Mouse (Mus musculus) kidney, adult 18-20 months (tissue): ENCODE measurements around the gene Cmss1.

ENCODE experiments used
- DNase-seq: peaks from one replicate; pipeline ENCODE4 v3.0.0; 2021

Gene Cmss1

DNA sequence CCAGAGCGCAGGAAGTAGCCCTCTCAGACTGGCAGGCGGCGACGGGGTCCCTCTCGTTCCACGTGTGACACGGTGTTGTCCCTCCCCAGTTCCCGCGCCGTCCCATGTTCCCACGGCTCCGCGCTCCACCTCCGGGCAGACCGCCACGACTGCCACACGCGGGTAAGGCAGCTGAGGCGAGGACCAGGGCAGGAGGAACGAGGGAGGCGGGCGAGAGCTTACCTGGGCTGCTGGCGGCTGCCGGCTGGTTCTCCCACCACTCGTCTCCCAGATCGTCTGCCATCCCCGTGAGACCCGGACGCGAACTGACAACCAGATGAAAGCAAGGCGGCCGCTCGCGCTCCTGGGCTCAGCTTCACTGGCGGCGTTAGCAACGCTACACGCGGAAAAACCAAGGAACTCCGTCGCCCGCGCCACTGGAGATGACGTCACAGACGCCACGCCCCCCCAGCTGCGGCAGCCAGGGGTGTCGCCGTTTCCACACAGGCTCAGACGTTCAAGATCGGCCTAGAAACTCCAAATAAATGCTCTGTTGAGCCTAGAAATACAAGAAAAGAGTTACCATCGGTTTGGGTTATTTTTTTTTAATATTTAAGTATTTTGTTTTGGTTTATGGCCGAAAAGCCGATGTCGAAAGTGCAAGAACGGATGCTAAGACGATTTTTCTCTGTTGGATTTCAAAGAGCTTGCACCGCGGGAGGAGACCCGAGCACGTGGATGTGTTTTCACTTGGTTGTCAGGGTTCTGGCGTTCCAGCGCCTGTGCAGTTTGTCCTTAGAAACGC is at the start of gene Cmss1:
Cmss1 (minus strand) TSS at position 421 of the 784 bp plus-strand sequence.
- peak; percentile 86 for DNase-seq

DNA sequence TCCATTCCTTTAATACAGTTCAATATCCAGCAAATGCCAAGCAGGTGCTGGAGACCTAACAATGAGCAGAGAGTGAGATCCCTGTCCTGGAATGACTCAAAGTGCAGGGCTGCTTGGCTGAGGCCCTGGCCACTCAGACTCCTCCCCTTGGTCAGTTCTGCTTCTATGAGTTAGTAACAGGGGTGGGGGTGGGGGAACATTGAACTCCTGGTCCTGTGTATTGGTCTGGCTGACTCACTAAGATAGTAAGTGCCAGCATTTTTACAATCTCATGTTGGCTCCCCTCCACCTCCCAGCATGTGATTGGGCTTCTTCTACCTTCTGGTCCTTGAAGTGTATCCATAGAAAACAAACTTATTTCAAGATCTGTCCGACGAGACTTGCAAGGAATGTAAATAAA is 43.2 kb upstream of the Cmss1 start:
- peak; percentile 52 for DNase-seq

DNA sequence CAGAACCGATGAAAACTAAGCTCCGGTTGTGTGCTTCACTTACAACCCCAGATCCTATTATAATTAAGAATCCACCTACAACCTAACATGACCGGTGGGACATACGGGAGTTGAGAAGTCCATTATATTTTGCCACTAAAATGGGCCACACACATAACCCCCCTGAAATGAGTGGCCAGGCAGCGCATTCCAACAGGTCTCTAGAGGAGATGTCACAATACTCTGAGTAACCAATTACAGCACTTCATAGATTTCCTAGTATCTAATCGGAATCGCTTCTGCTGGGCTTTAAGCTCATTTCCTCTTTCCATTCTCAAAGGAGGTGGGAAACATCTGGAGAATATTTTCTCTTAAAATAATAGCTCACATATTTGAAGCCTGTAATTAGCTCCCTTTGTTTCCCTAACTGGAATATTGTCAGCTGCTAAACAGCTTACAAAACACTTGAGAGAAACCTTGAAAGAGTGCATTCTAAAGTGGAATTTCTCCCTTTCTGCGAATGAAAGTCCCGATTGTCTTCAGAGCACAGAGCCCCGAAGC is 34.8 kb upstream of the Cmss1 start:
- DNase-seq, result no peak

DNA sequence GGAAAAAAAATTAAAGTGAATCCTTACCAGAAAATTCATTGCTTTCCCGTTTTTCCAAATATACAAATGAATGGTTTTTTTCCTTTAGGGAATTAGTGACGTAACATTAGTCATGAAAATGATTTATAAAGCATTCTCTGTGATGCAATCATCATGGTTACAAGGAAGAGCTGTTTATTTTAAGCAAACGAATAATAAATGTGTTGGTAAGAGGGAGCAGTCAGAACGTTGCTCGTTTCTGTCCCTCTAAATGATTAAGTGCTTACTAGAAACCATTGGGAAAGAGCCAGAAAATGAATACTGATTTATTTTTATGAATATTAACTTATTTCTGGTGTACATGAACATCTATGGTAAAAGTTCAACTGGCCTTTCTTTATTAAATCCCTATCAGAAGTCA is 28.1 kb upstream of the Cmss1 start:
- no peak for DNase-seq

DNA sequence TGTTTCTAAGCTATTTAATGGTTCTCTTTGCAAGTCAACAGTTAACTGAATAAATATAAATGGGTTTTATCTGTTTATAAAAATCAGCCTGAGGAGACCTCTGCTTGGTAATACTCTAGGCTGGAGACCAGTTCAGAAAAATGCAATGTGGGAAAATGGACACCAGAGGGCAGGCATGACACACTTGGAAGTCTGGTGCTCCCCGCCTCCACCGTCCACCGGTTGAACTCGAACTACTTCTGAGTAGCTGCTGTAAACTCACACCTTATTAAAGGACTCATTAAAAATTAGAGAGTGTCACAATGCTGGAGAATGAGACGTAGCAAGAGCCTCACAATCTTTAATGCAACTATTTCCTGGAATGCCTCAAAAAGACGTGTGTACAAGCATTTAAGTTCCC is 27.5 kb upstream of the Cmss1 start:
- DNase-seq, result peak; percentile 72

DNA sequence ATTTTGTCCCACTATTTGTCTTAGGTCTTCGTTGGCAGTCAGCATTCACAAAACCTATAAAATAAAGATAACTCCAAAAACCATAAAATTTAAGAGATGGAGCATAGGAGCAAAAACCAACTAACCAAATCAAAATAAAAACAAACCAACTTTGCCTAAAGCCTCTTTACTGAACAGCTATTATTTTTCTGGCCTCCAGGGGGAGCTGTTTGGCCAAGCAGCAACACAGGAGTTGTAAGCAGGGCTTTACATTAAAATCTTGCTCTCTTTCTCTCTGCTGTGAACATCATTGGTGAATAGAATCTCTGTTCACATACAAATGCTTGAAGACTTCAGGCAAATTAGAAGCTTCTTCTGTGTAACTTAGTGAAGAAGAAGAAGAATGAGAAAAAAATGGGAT is 5.1 kb upstream of the Cmss1 start:
- DNase-seq, result no peak

DNA sequence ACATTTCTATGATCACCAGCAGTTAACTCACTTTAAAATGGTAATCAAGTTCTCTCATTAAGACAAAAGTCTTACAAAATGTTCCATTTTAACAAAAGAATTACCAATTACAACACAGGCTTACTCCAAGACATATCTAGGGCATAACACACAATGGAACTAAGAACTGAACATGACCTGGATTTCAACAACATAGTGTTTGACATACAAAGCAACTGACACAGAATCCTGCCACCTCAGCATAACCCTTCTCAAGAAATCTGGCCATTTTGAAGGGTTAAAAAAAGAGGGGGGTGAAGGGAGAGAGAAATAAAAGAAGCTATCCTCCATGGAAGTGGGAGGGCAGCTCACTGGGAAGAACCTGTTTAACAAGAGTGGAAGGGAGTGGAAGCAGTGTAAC is 5.6 kb downstream of the Cmss1 start:
- DNase-seq, result no peak

DNA sequence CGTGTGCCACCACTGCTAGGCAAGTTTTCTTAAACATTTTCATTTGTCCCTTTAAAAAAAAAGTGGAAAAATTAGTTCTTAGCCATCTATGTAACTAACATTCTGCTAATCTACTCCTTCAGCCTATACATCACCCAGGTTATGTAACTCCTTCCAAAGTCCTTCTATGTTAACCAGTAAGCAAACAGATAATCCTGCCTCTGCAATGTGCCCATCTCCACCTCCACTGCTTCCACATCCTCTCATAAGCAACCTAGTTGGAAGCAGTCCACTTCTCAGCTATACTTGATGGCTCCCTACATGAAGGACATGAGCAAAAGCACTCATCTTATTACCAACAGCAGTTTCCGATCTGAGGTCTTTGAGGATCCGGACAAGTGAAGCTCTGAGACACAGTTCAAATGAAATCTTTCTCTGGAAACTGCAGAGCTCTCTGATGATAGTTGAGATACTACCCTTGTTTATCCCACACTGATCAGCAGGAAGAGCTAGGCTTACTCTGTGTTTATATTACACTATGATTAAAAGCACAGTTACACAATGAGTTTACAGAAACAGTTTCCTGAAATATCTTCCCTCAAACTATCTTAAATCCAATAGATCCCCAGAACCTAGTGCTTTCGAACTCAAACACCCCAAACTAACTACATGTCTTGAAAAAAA is 9.2 kb downstream of the Cmss1 start:
- DNase-seq, result no peak

DNA sequence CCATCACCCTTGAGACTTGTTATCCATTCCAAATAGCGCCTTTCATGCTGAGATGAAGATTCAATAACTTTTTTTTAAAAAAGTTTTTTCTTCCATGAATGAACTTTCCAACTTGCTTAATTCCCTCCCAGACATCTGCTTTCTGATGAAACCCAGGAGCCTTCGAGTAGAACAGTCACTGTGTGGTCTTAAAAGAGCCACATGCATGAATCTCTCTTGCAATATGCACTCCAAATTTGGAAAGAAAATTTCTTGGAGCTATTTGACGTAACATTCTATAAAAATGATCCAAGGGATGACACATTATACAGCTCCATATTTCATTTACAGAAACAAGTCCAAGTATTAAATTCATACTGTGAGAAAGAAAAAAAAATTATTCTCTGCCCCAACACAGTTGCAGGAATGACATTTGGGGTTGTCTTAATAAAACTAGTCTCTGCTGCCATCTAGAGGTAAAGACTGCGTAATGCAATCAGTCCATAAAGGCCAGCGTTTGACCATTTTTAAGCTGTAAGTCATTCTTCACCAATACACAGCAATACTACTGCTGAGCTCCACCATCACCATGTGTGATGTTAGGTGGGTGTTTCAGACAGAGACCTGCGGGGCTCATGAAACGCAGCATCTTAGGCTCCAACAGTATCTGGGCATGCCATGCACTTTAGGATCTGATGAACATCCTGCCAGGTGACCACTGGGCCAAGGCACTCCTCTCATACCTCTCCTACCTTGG is 13.1 kb downstream of the Cmss1 start:
- no peak for DNase-seq

DNA sequence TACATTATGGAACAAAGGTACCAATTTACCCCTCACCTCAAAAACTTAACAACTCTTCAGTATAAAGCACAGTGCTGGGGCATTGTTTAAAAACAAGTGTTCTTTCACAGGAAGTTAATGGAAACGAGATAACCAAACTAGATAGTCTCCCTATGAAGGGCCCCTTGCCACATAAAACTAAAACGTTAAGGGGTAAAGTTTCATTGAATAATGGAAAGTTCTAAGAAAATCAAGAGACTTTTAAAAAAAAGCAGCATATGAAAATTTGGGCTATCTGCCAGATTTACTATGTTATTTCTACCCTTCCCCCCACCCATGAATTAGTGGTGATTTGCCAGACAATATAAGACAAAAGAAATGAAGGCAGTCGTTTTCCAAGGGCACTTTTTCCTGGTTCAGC is 21.5 kb downstream of the Cmss1 start:
- no peak for DNase-seq

DNA sequence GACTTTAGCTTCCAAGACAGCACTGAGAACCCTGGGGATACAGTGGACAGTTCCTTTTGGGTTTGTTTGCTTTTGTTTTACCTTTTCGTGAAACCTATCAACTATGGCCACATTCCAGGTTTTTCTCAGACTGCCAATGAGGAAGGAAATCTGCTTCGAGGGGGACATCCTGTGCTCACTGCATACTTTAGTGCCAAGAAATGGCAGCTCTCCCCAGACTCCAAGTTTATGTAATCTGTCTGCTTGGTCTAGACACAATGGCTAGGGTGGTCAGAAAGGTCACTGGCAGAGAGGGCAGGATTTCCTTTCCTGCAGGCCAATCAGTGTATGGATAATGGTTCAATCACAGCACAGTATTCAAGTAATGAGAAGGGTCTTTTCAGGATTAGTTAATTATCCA is 24.7 kb downstream of the Cmss1 start:
- no peak for DNase-seq

DNA sequence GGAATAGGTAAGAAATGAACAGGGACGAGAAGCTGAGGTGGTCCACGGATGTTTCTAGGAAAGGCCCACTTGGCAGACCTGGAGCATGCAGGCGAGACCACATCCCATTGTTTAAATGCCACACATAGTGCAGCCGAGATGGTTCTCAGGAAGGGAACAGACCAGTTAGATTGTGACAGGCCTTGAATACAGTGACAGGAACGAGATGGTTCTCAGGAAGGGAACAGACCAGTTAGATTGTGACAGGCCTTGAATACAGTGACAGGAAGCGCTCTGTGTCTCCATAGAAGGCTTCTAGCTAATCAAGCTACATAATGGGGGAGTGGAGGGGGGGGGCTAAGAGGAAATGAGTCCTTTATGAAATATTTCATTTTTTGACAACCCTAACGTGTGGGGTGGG is 26.6 kb downstream of the Cmss1 start:
- DNase-seq, result no peak

DNA sequence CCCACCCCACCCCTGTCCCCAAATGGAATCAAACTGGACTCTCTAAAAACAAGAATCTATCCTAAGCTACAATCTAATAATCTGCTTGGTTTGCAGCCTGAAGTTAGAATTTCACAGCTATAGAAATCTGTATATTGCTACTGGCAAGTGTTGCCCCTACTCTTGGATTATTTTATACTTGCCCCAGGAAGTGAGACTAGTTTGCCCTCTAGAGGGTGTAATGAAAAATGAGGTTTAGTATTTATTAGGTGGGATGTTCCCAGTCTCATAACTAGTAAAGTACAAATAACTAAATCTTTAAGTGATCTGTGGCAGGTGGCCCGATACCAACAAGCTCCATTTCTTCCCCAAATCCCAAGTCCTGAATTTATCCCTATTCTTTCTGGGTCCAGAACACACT is 29.1 kb downstream of the Cmss1 start:
- DNase-seq, result no peak

DNA sequence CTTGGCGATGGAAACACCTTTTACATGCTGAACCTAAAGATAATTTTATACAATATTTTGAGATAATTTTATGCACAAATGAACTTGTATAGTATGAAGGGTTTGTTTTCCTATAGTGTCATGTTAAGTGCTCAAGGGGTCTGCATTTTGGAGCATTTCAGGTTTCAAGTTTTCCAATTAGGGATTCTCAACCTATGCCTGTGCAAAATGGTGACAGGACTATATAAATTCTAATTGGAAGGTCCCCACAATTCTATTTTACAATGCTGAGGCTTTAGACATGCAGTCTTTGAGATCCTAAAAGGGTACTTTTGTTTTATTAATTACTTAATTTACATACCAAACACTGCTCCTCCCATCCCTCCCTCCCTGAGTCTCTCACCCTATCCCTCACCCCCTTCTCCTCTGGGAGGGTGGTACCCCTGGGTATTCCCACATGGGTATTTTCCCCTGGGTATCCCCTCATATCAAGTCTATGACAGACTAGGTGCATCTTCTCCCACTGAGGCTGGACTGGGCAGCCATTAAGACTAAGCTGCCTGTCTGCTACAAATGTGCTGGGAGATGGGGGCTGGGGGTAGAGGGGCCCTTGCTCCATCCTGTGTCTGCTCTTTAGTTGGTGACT is 30.8 kb downstream of the Cmss1 start:
- no peak for DNase-seq

DNA sequence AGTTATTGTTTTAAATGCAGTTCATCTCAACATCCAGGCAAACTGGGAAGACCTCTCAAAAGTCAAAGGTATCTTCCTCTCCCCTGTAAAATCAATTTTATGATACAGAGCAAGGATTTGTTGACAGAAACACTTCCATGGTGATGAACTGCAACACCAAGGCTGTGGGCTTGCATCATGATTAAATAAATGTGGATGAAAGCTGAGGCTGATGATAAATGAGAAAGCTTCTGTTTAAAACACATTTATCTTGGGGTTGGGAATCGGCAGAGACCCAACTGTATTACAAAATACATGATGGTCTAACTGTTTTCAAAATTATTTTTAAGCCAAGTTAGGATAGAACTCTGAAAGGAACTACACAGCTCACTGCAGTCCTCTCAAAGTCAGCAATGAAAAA is 32.8 kb downstream of the Cmss1 start:
- DNase-seq, result no peak

DNA sequence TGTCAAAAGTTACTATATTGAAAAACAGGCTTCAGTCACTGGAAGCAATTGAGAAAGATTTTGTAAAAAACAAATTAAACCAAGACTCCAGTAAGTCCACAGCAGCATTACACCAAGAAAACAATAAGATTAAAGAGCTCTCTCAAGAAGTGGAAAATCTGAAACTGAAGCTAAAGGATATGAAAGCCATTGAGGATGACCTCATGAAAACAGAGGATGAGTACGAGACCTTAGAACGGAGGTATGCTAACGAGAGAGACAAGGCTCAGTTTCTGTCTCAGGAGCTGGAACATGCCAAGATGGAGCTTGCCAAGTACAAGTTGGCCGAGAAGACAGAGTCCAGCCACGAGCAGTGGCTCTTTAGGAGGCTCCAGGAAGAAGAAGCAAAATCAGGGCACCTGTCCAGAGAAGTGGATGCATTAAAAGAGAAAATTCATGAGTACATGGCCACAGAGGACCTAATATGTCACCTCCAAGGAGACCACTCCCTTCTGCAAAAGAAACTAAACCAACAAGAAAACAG is 35.8 kb downstream of the Cmss1 start:
- DNase-seq, result no peak

DNA sequence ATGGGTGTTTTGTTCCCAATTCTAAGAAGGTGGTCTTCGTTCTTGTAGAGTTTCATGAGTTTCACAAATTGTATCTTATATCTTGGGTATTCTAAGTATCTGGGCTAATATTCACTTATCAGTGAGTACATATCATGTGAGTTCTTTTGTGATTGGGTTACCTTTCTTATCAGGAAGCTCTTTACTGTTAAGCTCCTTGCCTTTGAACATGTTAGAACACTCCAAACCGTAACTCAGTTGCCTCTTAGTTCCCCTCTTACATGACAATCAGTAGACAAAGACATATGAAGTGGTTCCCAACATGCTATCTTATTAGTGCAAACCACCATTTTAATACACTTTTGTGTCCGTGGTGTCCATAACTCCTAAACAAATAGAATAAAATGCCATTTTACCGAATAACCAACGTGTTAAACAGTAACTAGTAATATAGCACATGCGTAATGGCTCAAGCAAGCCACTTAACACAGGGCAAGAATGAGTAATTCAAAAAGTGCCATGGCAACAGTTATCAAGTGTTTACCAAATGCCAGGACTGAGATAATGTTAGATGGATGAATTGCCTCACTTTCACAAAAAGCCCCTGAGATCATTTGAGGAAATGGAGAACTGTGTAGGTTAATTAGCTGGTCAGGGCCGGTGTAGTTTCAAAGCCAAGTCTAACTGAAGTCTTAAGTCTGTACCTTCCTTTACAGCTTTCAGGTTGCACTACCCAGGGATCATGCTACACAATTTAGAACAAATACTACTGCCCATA is 37.8 kb downstream of the Cmss1 start:
- no peak for DNase-seq

DNA sequence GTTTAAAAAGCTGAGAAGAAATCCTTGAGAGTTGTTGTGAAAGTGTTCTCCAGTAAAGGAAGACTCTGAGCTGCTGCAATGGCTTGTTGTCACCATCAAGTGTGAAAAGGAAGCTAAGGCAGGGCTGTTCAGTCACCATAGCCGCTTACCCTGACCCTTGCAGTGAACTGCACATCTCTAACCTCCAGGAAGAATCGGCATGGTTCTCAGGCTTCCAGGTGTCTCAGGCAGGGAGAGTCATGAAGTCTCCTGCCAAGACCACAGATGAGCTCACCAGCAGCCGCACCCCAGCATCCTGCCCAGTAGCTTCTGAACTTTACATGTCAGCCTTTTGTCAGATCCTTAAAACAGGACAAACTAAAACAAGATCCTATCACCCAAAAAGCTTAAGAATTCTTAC is 40.4 kb downstream of the Cmss1 start:
- DNase-seq, result no peak

DNA sequence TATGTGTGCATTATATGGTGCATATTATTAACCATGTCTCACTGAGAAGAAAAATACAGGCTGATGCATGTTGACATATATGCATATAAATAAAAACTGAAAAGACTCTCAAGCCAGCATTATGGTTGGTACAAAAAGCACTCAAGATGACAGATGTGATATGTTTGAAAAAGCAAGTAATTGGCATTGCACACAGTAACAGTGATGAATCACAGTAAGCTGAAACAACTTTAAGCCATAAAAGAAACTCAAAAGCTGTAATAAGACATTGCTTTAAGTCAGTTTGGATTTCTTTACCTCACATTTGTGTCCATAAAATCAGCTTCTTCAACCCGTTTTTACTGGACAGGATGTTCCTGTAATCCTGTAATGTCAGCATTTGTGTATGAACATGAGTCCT is 41.9 kb downstream of the Cmss1 start:
- no peak for DNase-seq

DNA sequence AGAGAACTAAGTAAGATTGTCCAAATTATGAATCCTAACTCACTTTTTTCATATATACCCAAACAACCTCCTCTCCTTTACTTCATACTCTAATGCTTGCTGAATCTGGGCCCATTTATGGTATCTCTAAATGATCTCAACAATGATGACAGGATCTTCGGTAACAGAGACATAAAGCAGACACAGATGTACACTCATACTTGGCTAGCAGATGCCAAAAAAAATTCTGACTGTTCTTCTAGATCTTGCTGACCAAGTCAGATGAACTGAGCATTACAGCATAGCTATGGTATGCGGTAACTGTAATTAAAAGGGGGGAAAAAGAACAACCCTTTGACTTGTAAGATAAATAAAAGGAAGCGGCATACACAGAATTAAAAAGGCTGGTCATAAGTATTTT is 43.2 kb downstream of the Cmss1 start:
- DNase-seq, result no peak

DNA sequence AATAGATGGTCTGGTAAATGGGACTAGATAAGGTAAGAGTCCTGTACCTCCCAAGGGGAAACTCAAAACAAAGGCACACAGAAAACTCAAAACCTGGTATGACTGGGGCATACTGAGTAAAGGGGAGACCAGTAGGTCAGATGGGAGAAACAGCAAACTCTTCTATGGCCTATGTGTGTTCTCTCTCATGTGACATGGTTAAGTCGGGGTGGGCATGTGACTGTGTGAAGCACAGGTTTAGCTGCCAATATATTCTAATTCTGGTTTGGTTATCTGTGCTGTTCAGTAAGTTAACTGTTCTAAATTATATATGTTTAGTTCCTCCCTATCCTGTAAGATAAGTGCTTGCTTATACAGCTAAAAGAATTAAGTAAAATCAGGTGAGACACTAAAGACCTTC is 46.5 kb downstream of the Cmss1 start:
- DNase-seq, result no peak

DNA sequence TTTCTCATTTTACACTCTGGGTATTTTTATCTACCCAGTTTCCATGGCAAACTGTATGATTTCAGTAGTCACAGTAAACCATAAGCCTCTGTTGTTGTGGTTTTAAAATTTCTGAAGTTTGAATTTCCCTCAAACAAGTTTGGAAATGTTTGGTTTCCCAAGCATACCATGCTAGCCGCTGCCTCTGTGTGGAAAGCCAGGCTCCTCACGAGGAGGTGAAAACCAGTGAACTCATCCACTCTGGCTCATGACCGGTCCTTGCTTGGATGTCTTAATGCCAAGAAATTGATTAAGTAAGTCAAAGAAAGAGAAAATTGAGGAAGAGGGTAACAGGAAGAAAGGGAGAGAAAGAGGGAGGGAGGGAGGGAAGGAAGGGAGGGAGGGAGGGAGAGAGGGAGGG is 48.4 kb downstream of the Cmss1 start:
- DNase-seq, result no peak
